ENCODE assay signal across 21 mouse cellular contexts in genomic region chr15:27481956-27482355, GRCm38 (mm10). TPM values are rescaled to one million over a fixed set of nuclear protein-coding genes. Genes with fewer than 3 reads are reported as not detected.
DNase-seq lines count a peak whose midpoint lies in the region; ATAC-seq and TF ChIP-seq lines count a peak whose summit lies in the region.
"Had no signal": no experiment of that assay in that cellular context is flagged by ENCODE, and none has a peak within 500 bp of the region (broad histone marks: within the 10 kb centered on the region; RNA-seq: fewer than 3 reads in every experiment).

No protein-coding gene starts in this region.

- no peaks in the 10 kb centered on the region for H3K27me3 ChIP-seq in heart, embryonic 12.5 days (replicated peaks)
- H3K27me3 ChIP-seq in lung, postnatal 0 days (replicated peaks; ENCODE audit: insufficient read depth, low read length): no peaks in the 10 kb centered on the region
- H3K27me3 ChIP-seq: embryonic facial prominence, embryonic 12.5 days; forebrain, embryonic 15.5 days; intestine, embryonic 15.5 days had no signal

- no peak for TF ChIP-seq CTCF in lung, postnatal 0 days (IDR thresholded peaks at IDR 0.05)

- no peak overlapping the region for H3K9ac ChIP-seq in heart, embryonic 12.5 days
- no peak overlapping the region for H3K9ac ChIP-seq in lung, postnatal 0 days (replicated peaks; ENCODE audit: low read depth)
- H3K9ac ChIP-seq: embryonic facial prominence, embryonic 12.5 days; forebrain, embryonic 15.5 days; hindbrain, embryonic 14.5 days; intestine, embryonic 15.5 days had no signal

- no peak overlapping the region for H3K4me2 ChIP-seq in heart, embryonic 12.5 days
- H3K4me2 ChIP-seq in lung, postnatal 0 days (replicated peaks; ENCODE audit: low read depth, low read length): no peak overlapping the region
- H3K4me2 ChIP-seq: embryonic facial prominence, embryonic 12.5 days; forebrain, embryonic 15.5 days; hindbrain, embryonic 14.5 days; intestine, embryonic 15.5 days had no signal

- no peak overlapping the region for H3K4me3 ChIP-seq in heart, embryonic 12.5 days
- H3K4me3 ChIP-seq in lung, postnatal 0 days (ENCODE audit: low read depth, low read length): no peak overlapping the region
- H3K4me3 ChIP-seq: embryonic facial prominence, embryonic 12.5 days; forebrain, embryonic 15.5 days; heart, adult 2 months; intestine, embryonic 15.5 days had no signal

- no peak for ATAC-seq in heart, embryonic 12.5 days (ENCODE audit: insufficient number of reproducible peaks, low FRiP score)
- ATAC-seq in lung, postnatal 0 days: 0 out of 2 replicates have a peak, but pooled peaks have one; percentile 25
- no peak for ATAC-seq in monocyte, adult 5-6 weeks (replicated peaks; ENCODE audit: insufficient number of reproducible peaks, low FRiP score, low TSS enrichment, poor library complexity, severe bottlenecking)
- ATAC-seq: activated CD4-positive, CD25-positive, alpha-beta regulatory T cell, adult 4 months; CD4-positive, CD25-positive, alpha-beta regulatory T cell, adult 4 months; forebrain, embryonic 15.5 days; intestine, embryonic 15.5 days had no signal

- WGBS in heart, embryonic 12.5 days: 67% methylated on average over 4 of the region's 4 CpGs
- WGBS in lung, postnatal 0 days: 58% methylated on average over 4 of the region's 4 CpGs

- DNase-seq in cerebellum, adult 9-10 months: peak; percentile 68
- DNase-seq in cerebellum, postnatal 4 days (ENCODE audit: low spot score in 2 of 2): no peak
- DNase-seq in heart, adult 9 months (ENCODE audit: low spot score in 2 of 2): no peak
- DNase-seq in lung, postnatal 0 days (ENCODE audit: low spot score): peak; percentile 40
- no peak for DNase-seq in lung, postnatal 14 days
- peak; percentile 76 for DNase-seq in brain, adult 2 months (ENCODE audit: low read depth, low spot score)
- DNase-seq: adrenal gland, adult 2 months; adrenal gland, postnatal 25 days; B cell, adult 2 months; gastrocnemius, postnatal 14 days; heart, adult 2 months; kidney, adult 18-20 months had no signal

- H3K27ac ChIP-seq in heart, embryonic 12.5 days (ENCODE audit: poor library complexity, severe bottlenecking): 0 out of 2 replicates have a peak overlapping the region, but pooled peaks have one; percentile 0
- no peak overlapping the region for H3K27ac ChIP-seq in lung, postnatal 0 days (ENCODE audit: low read length)
- H3K27ac ChIP-seq: embryonic facial prominence, embryonic 12.5 days; forebrain, embryonic 15.5 days; heart, adult 2 months; hindbrain, embryonic 14.5 days; intestine, embryonic 15.5 days had no signal

- peaks cover 60% of the 10 kb centered on the region for H3K4me1 ChIP-seq in heart, embryonic 12.5 days (replicated peaks)
- no peaks in the 10 kb centered on the region; the same call in 1 of the 2 replicates for H3K4me1 ChIP-seq in lung, postnatal 0 days (ENCODE audit: insufficient read depth, low read depth, low read length)

- no peaks in the 10 kb centered on the region for H3K36me3 ChIP-seq in heart, embryonic 12.5 days
- no peaks in the 10 kb centered on the region for H3K36me3 ChIP-seq in lung, postnatal 0 days (ENCODE audit: insufficient read depth, low read length)
- H3K36me3 ChIP-seq: embryonic facial prominence, embryonic 12.5 days; forebrain, embryonic 15.5 days; intestine, embryonic 15.5 days had no signal

- no peak for TF ChIP-seq EP300 in lung, postnatal 0 days (IDR thresholded peaks at IDR 0.05)

- no peaks in the 10 kb centered on the region for H3K9me3 ChIP-seq in heart, embryonic 12.5 days (replicated peaks)
- H3K9me3 ChIP-seq in lung, postnatal 0 days (ENCODE audit: low read length): no peaks in the 10 kb centered on the region
- H3K9me3 ChIP-seq: embryonic facial prominence, embryonic 12.5 days; forebrain, embryonic 15.5 days; G1E; intestine, embryonic 15.5 days had no signal

RNA-seq across cellular contexts. Expression of gene Ank, which starts 15.5 kb away (rescaled TPM):
- polyA plus RNA-seq in heart, embryonic 12.5 days (2016; fragmentation: Nextera tagmentation; extraction: Ambion mirVana): 12.6 and 14.7 TPM in 2 replicates
- 6.8 and 9.3 TPM in 2 replicates for polyA plus RNA-seq in lung, postnatal 0 days (2015; fragmentation: Nextera tagmentation; extraction: Ambion mirVana)
- total RNA-seq in monocyte, adult 5-6 weeks (2017): 12.1 to 17.2 TPM (median 12.3 TPM) in 3 replicates

Comparison
In these comparisons a context has a peak if more than half of its experiments do, and no peak if none do; other contexts are left out.
1. DNase-seq: peak in cerebellum, adult 9-10 months (single experiment), lung, postnatal 0 days (single experiment) and brain, adult 2 months (single experiment); none in cerebellum, postnatal 4 days (0 of 2), heart, adult 9 months (0 of 2) and lung, postnatal 14 days (single experiment).